Mouse (Mus musculus): ENCODE measurements around the gene Plscr2. TPM values are rescaled to one million over a fixed set of nuclear protein-coding genes. Genes with fewer than 3 reads are reported as not detected.

Gene Plscr2
- polyA plus RNA-seq, 1 experiment from 2014 or later = 2.8 TPM

DNA sequence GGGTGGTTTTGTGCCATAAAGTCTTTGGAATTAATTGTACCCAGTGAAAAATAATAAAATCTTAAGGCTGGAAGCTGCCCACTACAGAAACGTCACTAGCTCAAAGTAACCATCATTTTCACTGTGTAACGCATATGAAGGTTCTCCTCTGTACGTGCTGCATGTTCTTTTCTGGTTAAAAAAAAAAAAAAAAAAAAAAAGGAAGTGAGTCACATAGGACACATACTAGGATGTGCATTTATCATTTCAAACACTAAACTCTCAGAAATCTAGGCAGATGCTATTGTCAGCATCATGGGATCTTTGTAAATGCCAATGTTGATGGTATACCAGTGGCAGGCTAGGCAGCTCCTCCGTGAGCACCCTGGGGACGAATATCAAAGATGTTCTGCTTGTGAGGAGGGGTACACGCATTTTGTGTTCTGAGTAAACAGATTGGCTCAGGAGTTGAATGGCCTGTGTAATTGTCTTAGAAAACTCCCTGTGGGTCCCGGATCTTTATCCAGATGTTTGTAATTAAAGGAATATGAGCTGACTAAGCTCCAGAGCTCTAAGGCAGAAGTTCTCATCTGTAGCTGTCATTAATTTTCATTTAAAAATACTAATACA, 7.3 kb downstream of the Plscr2 start:
- H3K9me3 ChIP-seq (ENCODE audit: control insufficient read depth) = no peaks in the 10 kb centered on the region
- no peak overlapping the region for H3K4me2 ChIP-seq (replicated peaks; ENCODE audit: low read depth)
- no peak overlapping the region for H3K9ac ChIP-seq (ENCODE audit: low read depth, low read length)
- no peaks in the 10 kb centered on the region for H3K36me3 ChIP-seq (ENCODE audit: control insufficient read depth, insufficient read depth)
- no peak overlapping the region for H3K4me3 ChIP-seq (ENCODE audit: low read depth, low read length)
- 68% methylated on average over 7 of the region's 7 CpGs for WGBS
- no peak for ATAC-seq
- H3K27ac ChIP-seq (ENCODE audit: low read depth, low read length) = no peak overlapping the region
- H3K4me1 ChIP-seq (replicated peaks; ENCODE audit: control insufficient read depth, insufficient read depth, low read length) = no peaks in the 10 kb centered on the region
- H3K27me3 ChIP-seq (replicated peaks; ENCODE audit: control insufficient read depth, insufficient read depth, low read length) = no peaks in the 10 kb centered on the region
- no peak for TF ChIP-seq CTCF (IDR thresholded peaks at IDR 0.05; ENCODE audit: low read depth)

DNA sequence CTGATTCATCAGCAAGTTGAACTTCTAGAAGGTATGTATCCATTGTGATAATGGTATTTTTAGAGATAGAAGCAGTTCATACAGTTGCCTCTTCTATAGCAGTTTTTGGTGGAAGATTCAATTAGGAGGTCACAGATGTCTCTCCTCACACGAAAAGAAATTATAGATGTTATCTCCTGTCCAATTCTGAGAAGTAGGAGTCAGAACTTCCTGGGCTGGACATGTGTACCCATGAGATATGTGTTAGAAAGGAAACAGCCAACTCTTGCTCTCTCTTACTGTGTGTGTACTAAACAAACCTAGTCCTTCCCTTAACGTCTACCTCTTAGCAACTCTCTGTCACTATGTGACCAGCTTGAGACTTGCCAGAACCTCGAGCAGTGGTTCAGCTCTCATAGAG, 14.3 kb downstream of the Plscr2 start:
- no peak for ATAC-seq
- H3K9ac ChIP-seq (ENCODE audit: low read depth, low read length) = no peak overlapping the region
- H3K36me3 ChIP-seq (ENCODE audit: control insufficient read depth, insufficient read depth) = no peaks in the 10 kb centered on the region
- no peaks in the 10 kb centered on the region for H3K4me1 ChIP-seq (replicated peaks; ENCODE audit: control insufficient read depth, insufficient read depth, low read length)
- H3K27me3 ChIP-seq (replicated peaks; ENCODE audit: control insufficient read depth, insufficient read depth, low read length) = no peaks in the 10 kb centered on the region
- no peak overlapping the region for H3K4me3 ChIP-seq (ENCODE audit: low read depth, low read length)
- WGBS = 64% methylated on average over 3 of the region's 3 CpGs
- H3K4me2 ChIP-seq (replicated peaks; ENCODE audit: low read depth) = no peak overlapping the region
- no peak for TF ChIP-seq CTCF (IDR thresholded peaks at IDR 0.05; ENCODE audit: low read depth)
- H3K27ac ChIP-seq (ENCODE audit: low read depth, low read length) = no peak overlapping the region
- no peaks in the 10 kb centered on the region for H3K9me3 ChIP-seq (ENCODE audit: control insufficient read depth)

DNA sequence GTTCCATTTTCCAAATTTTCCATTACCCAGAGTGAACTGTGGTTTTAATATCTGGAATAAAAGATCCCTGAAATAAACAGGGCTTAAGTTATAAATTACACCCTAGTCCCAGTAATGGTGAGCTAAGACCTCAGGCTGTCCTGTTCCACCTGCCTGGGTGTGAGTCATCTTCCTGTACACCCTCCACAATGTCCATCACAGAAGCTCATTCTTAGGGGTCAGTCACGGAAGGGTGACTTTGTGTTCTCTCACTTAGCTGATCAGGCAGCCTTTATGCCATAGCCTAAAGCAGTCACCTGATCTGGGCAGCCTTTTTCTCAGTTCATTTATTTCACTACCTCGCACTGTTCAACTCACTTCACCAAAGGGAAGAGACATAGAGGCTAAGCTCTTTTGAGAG, 16.8 kb downstream of the Plscr2 start:
- Histone ChIP-seq H3K4me3 (ENCODE audit: low read depth, low read length) (no peak overlapping the region), H3K4me2 (replicated peaks; ENCODE audit: low read depth) (no peak overlapping the region), H3K4me1 (replicated peaks; ENCODE audit: control insufficient read depth, insufficient read depth, low read length) (no peaks in the 10 kb centered on the region), H3K36me3 (ENCODE audit: control insufficient read depth, insufficient read depth) (no peaks in the 10 kb centered on the region), H3K9me3 (ENCODE audit: control insufficient read depth) (no peaks in the 10 kb centered on the region), H3K9ac (ENCODE audit: low read depth, low read length) (no peak overlapping the region), H3K27ac (ENCODE audit: low read depth, low read length) (no peak overlapping the region), H3K27me3 (replicated peaks; ENCODE audit: control insufficient read depth, insufficient read depth, low read length) (no peaks in the 10 kb centered on the region)
- 81% methylated on average over 2 of the region's 2 CpGs for WGBS
- no peak for ATAC-seq
- no peak for TF ChIP-seq CTCF (IDR thresholded peaks at IDR 0.05; ENCODE audit: low read depth)

GRCm38 (mm10) chr9:92292922-92293321, 17.5 kb downstream of the Plscr2 start:
- H3K36me3 ChIP-seq (ENCODE audit: control insufficient read depth, insufficient read depth) = no peaks in the 10 kb centered on the region
- H3K9me3 ChIP-seq (ENCODE audit: control insufficient read depth) = no peaks in the 10 kb centered on the region
- H3K4me1 ChIP-seq (replicated peaks; ENCODE audit: control insufficient read depth, insufficient read depth, low read length) = no peaks in the 10 kb centered on the region
- no peak overlapping the region for H3K4me3 ChIP-seq (ENCODE audit: low read depth, low read length)
- H3K27ac ChIP-seq (ENCODE audit: low read depth, low read length) = no peak overlapping the region
- H3K4me2 ChIP-seq (replicated peaks; ENCODE audit: low read depth) = no peak overlapping the region
- no peak overlapping the region for H3K9ac ChIP-seq (ENCODE audit: low read depth, low read length)
- 70% methylated on average over 3 of the region's 3 CpGs for WGBS
- ATAC-seq = no peak
- no peaks in the 10 kb centered on the region for H3K27me3 ChIP-seq (replicated peaks; ENCODE audit: control insufficient read depth, insufficient read depth, low read length)
- TF ChIP-seq CTCF (IDR thresholded peaks at IDR 0.05; ENCODE audit: low read depth) = no peak

GRCm38 (mm10) chr9:92293560-92294548, 18.5 kb downstream of the Plscr2 start:
- no peaks in the 10 kb centered on the region for H3K36me3 ChIP-seq (ENCODE audit: control insufficient read depth, insufficient read depth)
- no peaks in the 10 kb centered on the region for H3K9me3 ChIP-seq (ENCODE audit: control insufficient read depth)
- H3K27me3 ChIP-seq (replicated peaks; ENCODE audit: control insufficient read depth, insufficient read depth, low read length) = no peaks in the 10 kb centered on the region
- no peak overlapping the region for H3K4me3 ChIP-seq (ENCODE audit: low read depth, low read length)
- peak; percentile 94 for ATAC-seq
- TF ChIP-seq CTCF (IDR thresholded peaks at IDR 0.05; ENCODE audit: low read depth) = no peak
- no peak overlapping the region for H3K9ac ChIP-seq (ENCODE audit: low read depth, low read length)
- no peak overlapping the region for H3K4me2 ChIP-seq (replicated peaks; ENCODE audit: low read depth)
- H3K4me1 ChIP-seq (replicated peaks; ENCODE audit: control insufficient read depth, insufficient read depth, low read length) = no peaks in the 10 kb centered on the region
- no peak overlapping the region for H3K27ac ChIP-seq (ENCODE audit: low read depth, low read length)
- WGBS = 38% methylated on average over 2 of the region's 2 CpGs

- 68% methylated on average over 1 of the region's 1 CpGs for WGBS
These were observed 22.9 kb downstream of the Plscr2 start for GRCm38 (mm10) chr9:92298288-92298687.

More at GRCm38 (mm10) chr9:92298288-92298687, 22.9 kb downstream of the Plscr2 start:
- Histone ChIP-seq H3K4me1 (replicated peaks; ENCODE audit: control insufficient read depth, insufficient read depth, low read length) (no peaks in the 10 kb centered on the region), H3K27me3 (replicated peaks; ENCODE audit: control insufficient read depth, insufficient read depth, low read length) (no peaks in the 10 kb centered on the region), H3K27ac (ENCODE audit: low read depth, low read length) (no peak overlapping the region), H3K36me3 (ENCODE audit: control insufficient read depth, insufficient read depth) (no peaks in the 10 kb centered on the region), H3K4me3 (ENCODE audit: low read depth, low read length) (no peak overlapping the region), H3K9me3 (ENCODE audit: control insufficient read depth) (no peaks in the 10 kb centered on the region), H3K9ac (ENCODE audit: low read depth, low read length) (no peak overlapping the region), H3K4me2 (replicated peaks; ENCODE audit: low read depth) (no peak overlapping the region)
- TF ChIP-seq CTCF (IDR thresholded peaks at IDR 0.05; ENCODE audit: low read depth) = no peak
- ATAC-seq = no peak

Measured in intestine, postnatal 0 days (tissue).